Mouse (Mus musculus): Measurements from ENCODE around the gene Fgf4. TPM values are rescaled to one million over a fixed set of nuclear protein-coding genes. Genes with fewer than 3 reads are reported as not detected.
A peak's percentile ranks its signal among the peaks of the same experiment; 100 is the strongest.
"Not testable (repeated sequence)": the region's sequence is repeated elsewhere in the genome, so short reads cannot be mapped to it uniquely, and the experiment has no call there.

Gene Fgf4
- total RNA-seq, 1 experiment from 2014 or later: 0.23 TPM

GRCm38 (mm10) chr7:144898506-144898905 lies 51.3 kb downstream of the Fgf4 start:
- ATAC-seq (ENCODE audit: extremely low read depth, insufficient number of reproducible peaks, low FRiP score, poor library complexity, severe bottlenecking): no peak

- ATAC-seq (ENCODE audit: extremely low read depth, insufficient number of reproducible peaks, low FRiP score, poor library complexity, severe bottlenecking): not testable (repeated sequence)
Measured at GRCm38 (mm10) chr7:144905514-144905913, 58.3 kb downstream of the Fgf4 start.

- ATAC-seq (ENCODE audit: extremely low read depth, insufficient number of reproducible peaks, low FRiP score, poor library complexity, severe bottlenecking): peak; percentile 80
Measured at GRCm38 (mm10) chr7:144906708-144907397, 59.7 kb downstream of the Fgf4 start.

GRCm38 (mm10) chr7:144907793-144908192 lies 60.6 kb downstream of the Fgf4 start:
- 0 out of 2 replicates have a peak, but pooled peaks have one; percentile 27 for ATAC-seq (ENCODE audit: extremely low read depth, insufficient number of reproducible peaks, low FRiP score, poor library complexity, severe bottlenecking)

- ATAC-seq (ENCODE audit: extremely low read depth, insufficient number of reproducible peaks, low FRiP score, poor library complexity, severe bottlenecking): no peak
Measured at GRCm38 (mm10) chr7:144908705-144909104, 61.5 kb downstream of the Fgf4 start.

- no peak for ATAC-seq (ENCODE audit: extremely low read depth, insufficient number of reproducible peaks, low FRiP score, poor library complexity, severe bottlenecking)
Measured at GRCm38 (mm10) chr7:144911121-144911520, 64.0 kb downstream of the Fgf4 start.

GRCm38 (mm10) chr7:144912897-144913296 lies 65.7 kb downstream of the Fgf4 start:
- ATAC-seq (ENCODE audit: extremely low read depth, insufficient number of reproducible peaks, low FRiP score, poor library complexity, severe bottlenecking): no peak

GRCm38 (mm10) chr7:144914296-144914947 lies 67.3 kb downstream of the Fgf4 start:
- ATAC-seq (ENCODE audit: extremely low read depth, insufficient number of reproducible peaks, low FRiP score, poor library complexity, severe bottlenecking): peak; percentile 79

Other genes starting within 250 kb of the Fgf4 start
- not detected in 2 replicates for gene Ano1, start 95.4 kb upstream of the Fgf4 start, total RNA-seq (2017)
- 0.35 TPM in 1 of 2 replicates, not detected in the other for gene Fgf3, start 9.3 kb upstream of the Fgf4 start, total RNA-seq (2017)
- gene Fgf15, start 49.2 kb downstream of the Fgf4 start, total RNA-seq (2017): not detected in 2 replicates
- 45.0 and 49.2 TPM in 2 replicates for gene LTO1, start 67.7 kb downstream of the Fgf4 start, total RNA-seq (2017)
- 0.37 and 0.70 TPM in 2 replicates for gene Ccnd1, start 92.6 kb downstream of the Fgf4 start, total RNA-seq (2017)

Data from neutrophil, adult 5-6 weeks (primary cell).